Mouse (Mus musculus): ENCODE results near the gene Gm20388. TPM values are rescaled to one million over a fixed set of nuclear protein-coding genes. Genes with fewer than 3 reads are reported as not detected.
A peak's percentile ranks its signal among the peaks of the same experiment; 100 is the strongest.

Gm20388 gene
- polyA plus RNA-seq, 1 experiment from 2014 or later = not detected

DNA sequence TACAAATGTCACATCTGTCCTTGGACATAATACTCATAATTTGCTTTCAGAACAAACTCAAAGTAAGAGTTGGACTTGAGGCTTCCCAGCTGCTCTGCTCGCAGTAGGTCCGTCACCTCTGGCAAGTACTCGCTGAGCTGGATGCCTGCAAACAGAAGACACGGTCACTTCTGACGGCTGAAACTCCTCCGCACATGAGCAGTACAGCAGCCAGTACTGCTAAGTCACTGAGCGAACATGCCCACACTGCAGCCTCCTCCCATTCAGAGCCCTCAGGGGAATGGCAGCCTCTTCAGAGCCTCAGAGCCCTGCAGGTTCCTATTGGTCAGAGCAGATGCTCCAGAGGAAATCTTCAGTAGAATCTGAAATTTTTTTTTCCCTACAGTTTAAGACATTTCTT is 3988.7 kb downstream of the Gm20388 start:
- WGBS = 82% methylated on average over 7 of the region's 7 CpGs
- H3K27ac ChIP-seq (replicated peaks) = no peak overlapping the region
- no peak overlapping the region for H3K4me3 ChIP-seq (ENCODE audit: low read depth, low read length)
- ATAC-seq (ENCODE audit: low FRiP score, low TSS enrichment) (no peak), DNase-seq (ENCODE audit: low spot score) (no peak)
- no peaks in the 10 kb centered on the region for H3K9me3 ChIP-seq (ENCODE audit: control insufficient read depth, low read length)
- no peaks in the 10 kb centered on the region for H3K4me1 ChIP-seq (replicated peaks; ENCODE audit: control insufficient read depth, insufficient read depth)
- no peak overlapping the region for H3K4me2 ChIP-seq (replicated peaks; ENCODE audit: low read depth)
- peaks cover 3% of the 10 kb centered on the region; the same call in 1 of the 2 replicates for H3K36me3 ChIP-seq (ENCODE audit: control insufficient read depth, insufficient read depth, low read length)
- H3K9ac ChIP-seq (ENCODE audit: low read length) = no peak overlapping the region
- TF ChIP-seq CTCF (IDR thresholded peaks at IDR 0.05; ENCODE audit: low read depth) (no peak), EP300 (optimal IDR thresholded peaks at IDR 0.05) (no peak)
- no peaks in the 10 kb centered on the region for H3K27me3 ChIP-seq (ENCODE audit: control insufficient read depth, insufficient read depth, low read length)

- 81% methylated on average over 7 of the region's 7 CpGs for WGBS
- ATAC-seq (ENCODE audit: low FRiP score, low TSS enrichment) = no peak
- Histone ChIP-seq H3K27me3 (ENCODE audit: control insufficient read depth, insufficient read depth, low read length) (no peaks in the 10 kb centered on the region), H3K4me3 (ENCODE audit: low read depth, low read length) (no peak overlapping the region), H3K4me1 (replicated peaks; ENCODE audit: control insufficient read depth, insufficient read depth) (no peaks in the 10 kb centered on the region), H3K9ac (ENCODE audit: low read length) (no peak overlapping the region), H3K27ac (replicated peaks) (no peak overlapping the region), H3K36me3 (ENCODE audit: control insufficient read depth, insufficient read depth, low read length) (peaks cover 8% of the 10 kb centered on the region; the same call in 1 of the 2 replicates), H3K9me3 (ENCODE audit: control insufficient read depth, low read length) (no peaks in the 10 kb centered on the region), H3K4me2 (replicated peaks; ENCODE audit: low read depth) (no peak overlapping the region)
- TF ChIP-seq EP300 (optimal IDR thresholded peaks at IDR 0.05) (no peak), CTCF (IDR thresholded peaks at IDR 0.05; ENCODE audit: low read depth) (no peak)
- DNase-seq (ENCODE audit: low spot score) = no peak
Observed at GRCm38 (mm10) chr8:123902653-123903052, 3992.0 kb downstream of the Gm20388 start.

GRCm38 (mm10) chr8:123907604-123908003 is 3997.0 kb downstream of the Gm20388 start:
- Histone ChIP-seq H3K9me3 (ENCODE audit: control insufficient read depth, low read length) (no peaks in the 10 kb centered on the region), H3K27ac (replicated peaks) (no peak overlapping the region), H3K27me3 (ENCODE audit: control insufficient read depth, insufficient read depth, low read length) (no peaks in the 10 kb centered on the region), H3K36me3 (ENCODE audit: control insufficient read depth, insufficient read depth, low read length) (peaks cover 17% of the 10 kb centered on the region), H3K9ac (ENCODE audit: low read length) (no peak overlapping the region), H3K4me2 (replicated peaks; ENCODE audit: low read depth) (no peak overlapping the region), H3K4me1 (replicated peaks; ENCODE audit: control insufficient read depth, insufficient read depth) (no peaks in the 10 kb centered on the region), H3K4me3 (ENCODE audit: low read depth, low read length) (no peak overlapping the region)
- no peak for ATAC-seq (ENCODE audit: low FRiP score, low TSS enrichment)
- TF ChIP-seq EP300 (optimal IDR thresholded peaks at IDR 0.05) (no peak), CTCF (IDR thresholded peaks at IDR 0.05; ENCODE audit: low read depth) (no peak)
- no peak for DNase-seq (ENCODE audit: low spot score)
- 88% methylated on average over 6 of the region's 6 CpGs for WGBS

- H3K27ac ChIP-seq (replicated peaks) = no peak overlapping the region
- no peaks in the 10 kb centered on the region for H3K27me3 ChIP-seq (ENCODE audit: control insufficient read depth, insufficient read depth, low read length)
- WGBS = 92% methylated on average over 4 of the region's 4 CpGs
- DNase-seq (ENCODE audit: low spot score) (no peak), ATAC-seq (ENCODE audit: low FRiP score, low TSS enrichment) (no peak)
- no peak overlapping the region for H3K4me2 ChIP-seq (replicated peaks; ENCODE audit: low read depth)
- H3K4me1 ChIP-seq (replicated peaks; ENCODE audit: control insufficient read depth, insufficient read depth) = no peaks in the 10 kb centered on the region
- H3K9ac ChIP-seq (ENCODE audit: low read length) = no peak overlapping the region
- H3K4me3 ChIP-seq (ENCODE audit: low read depth, low read length) = no peak overlapping the region
- H3K9me3 ChIP-seq (ENCODE audit: control insufficient read depth, low read length) = no peaks in the 10 kb centered on the region
- H3K36me3 ChIP-seq (ENCODE audit: control insufficient read depth, insufficient read depth, low read length) = peaks cover 33% of the 10 kb centered on the region
- TF ChIP-seq EP300 (optimal IDR thresholded peaks at IDR 0.05) (no peak), CTCF (IDR thresholded peaks at IDR 0.05; ENCODE audit: low read depth) (no peak)
Observed at GRCm38 (mm10) chr8:123912265-123912664, 4001.6 kb downstream of the Gm20388 start.

DNA sequence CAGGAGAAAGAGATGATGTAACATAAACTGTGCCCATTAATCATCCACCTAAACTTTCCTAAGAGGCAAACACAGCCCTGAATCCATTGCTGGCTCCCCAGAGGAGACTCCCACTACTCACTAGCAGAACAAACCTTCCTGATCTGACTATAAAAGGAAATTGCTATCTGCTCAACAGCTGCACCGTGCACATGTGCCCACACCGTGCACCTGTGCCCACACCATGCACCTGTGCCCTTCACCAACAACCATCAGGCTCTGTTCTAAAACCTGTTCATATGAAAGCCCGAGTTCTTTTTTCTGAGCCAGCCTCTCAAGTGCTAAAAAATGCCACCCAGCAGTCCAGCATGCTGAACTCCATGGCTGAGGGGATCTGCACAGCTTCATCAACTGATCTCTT is 4004.0 kb downstream of the Gm20388 start:
- 99% methylated on average over 3 of the region's 3 CpGs for WGBS
- peaks cover 33% of the 10 kb centered on the region for H3K36me3 ChIP-seq (ENCODE audit: control insufficient read depth, insufficient read depth, low read length)

DNA sequence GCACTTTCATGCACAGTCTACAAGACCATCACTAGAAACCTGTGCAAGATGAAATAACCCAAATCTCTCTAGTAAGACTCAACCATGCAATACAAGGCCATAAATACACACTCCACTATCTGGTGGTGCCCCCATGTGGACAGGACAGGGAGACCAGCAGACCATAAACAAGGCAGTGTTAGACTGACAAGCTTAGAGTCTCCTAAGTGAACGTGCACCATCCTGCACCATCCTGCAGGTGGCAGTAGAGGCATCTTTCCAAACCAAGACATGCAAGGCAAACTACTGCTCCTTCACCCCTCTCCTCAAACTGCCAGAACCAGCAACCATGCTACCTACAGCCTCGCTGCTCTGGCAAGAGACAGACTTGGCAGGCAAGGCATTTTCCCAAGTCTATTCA is 4014.1 kb downstream of the Gm20388 start:
- H3K27me3 ChIP-seq (ENCODE audit: control insufficient read depth, insufficient read depth, low read length) = no peaks in the 10 kb centered on the region
- ATAC-seq (ENCODE audit: low FRiP score, low TSS enrichment) = peak; percentile 90
- no peak overlapping the region for H3K4me3 ChIP-seq (ENCODE audit: low read depth, low read length)
- peaks cover 19% of the 10 kb centered on the region for H3K36me3 ChIP-seq (ENCODE audit: control insufficient read depth, insufficient read depth, low read length)
- no peak overlapping the region for H3K9ac ChIP-seq (ENCODE audit: low read length)
- H3K27ac ChIP-seq (replicated peaks) = no peak overlapping the region
- DNase-seq (ENCODE audit: low spot score) = peak; percentile 87
- no peak overlapping the region for H3K4me2 ChIP-seq (replicated peaks; ENCODE audit: low read depth)
- 19% methylated on average over 2 of the region's 2 CpGs for WGBS
- no peak for TF ChIP-seq EP300 (optimal IDR thresholded peaks at IDR 0.05)
- peak; percentile 96 for TF ChIP-seq CTCF (IDR thresholded peaks at IDR 0.05; ENCODE audit: low read depth)
- no peaks in the 10 kb centered on the region for H3K4me1 ChIP-seq (replicated peaks; ENCODE audit: control insufficient read depth, insufficient read depth)
- no peaks in the 10 kb centered on the region for H3K9me3 ChIP-seq (ENCODE audit: control insufficient read depth, low read length)

More for the DNA sequence above, 4004.0 kb downstream of the Gm20388 start:
- Histone ChIP-seq H3K9ac (ENCODE audit: low read length) (no peak overlapping the region), H3K9me3 (ENCODE audit: control insufficient read depth, low read length) (no peaks in the 10 kb centered on the region), H3K27ac (replicated peaks) (no peak overlapping the region), H3K27me3 (ENCODE audit: control insufficient read depth, insufficient read depth, low read length) (no peaks in the 10 kb centered on the region), H3K4me3 (ENCODE audit: low read depth, low read length) (no peak overlapping the region), H3K4me2 (replicated peaks; ENCODE audit: low read depth) (no peak overlapping the region), H3K4me1 (replicated peaks; ENCODE audit: control insufficient read depth, insufficient read depth) (no peaks in the 10 kb centered on the region)
- TF ChIP-seq CTCF (IDR thresholded peaks at IDR 0.05; ENCODE audit: low read depth) (no peak), EP300 (optimal IDR thresholded peaks at IDR 0.05) (no peak)
- no peak for DNase-seq (ENCODE audit: low spot score)
- no peak for ATAC-seq (ENCODE audit: low FRiP score, low TSS enrichment)
